Mouse (Mus musculus): ENCODE measurements at regions not wholly inside any gene's neighbourhood (a gene's known extent, or its start where the extent isn't known, plus 50 kb on each side); places are given as distances from the start of the nearest gene placed in this dataset.

DNA sequence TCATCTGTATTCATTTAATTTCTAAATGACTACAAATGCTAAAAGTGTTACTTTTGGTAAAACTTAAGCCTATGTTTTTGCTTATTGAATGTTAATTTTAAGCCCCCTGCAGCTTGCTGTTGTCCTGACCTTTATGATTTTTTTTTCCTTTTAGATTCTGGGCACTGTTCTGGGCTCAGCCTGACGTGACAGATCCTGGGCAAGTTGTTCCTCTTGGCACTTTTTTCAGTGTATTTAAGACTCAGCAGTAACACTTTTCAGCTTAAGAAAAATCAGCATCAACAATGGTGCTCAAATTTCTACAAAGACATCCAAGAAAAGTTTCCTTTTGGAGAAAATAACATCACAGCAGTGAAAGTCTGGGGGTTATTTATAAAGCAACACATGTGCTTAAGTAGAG, 1177.9 kb downstream of the Pcdh18 start:
- no peak overlapping the region for H3K4me3 ChIP-seq (ENCODE audit: insufficient read depth in 1 of 2, low read depth in 1 of 2, low read length in 2 of 2, poor library complexity in 1 of 2, severe bottlenecking in 1 of 2)
- H3K9me3 ChIP-seq (ENCODE audit: control insufficient read depth, insufficient read depth, low read depth, low read length) = no peaks in the 10 kb centered on the region
- no peak for TF ChIP-seq CHD2 (IDR thresholded peaks at IDR 0.05; ENCODE audit: low read depth, low read length)
- no peak for TF ChIP-seq ZNF384 (IDR thresholded peaks at IDR 0.05; ENCODE audit: low read depth, low read length)
- TF ChIP-seq ZC3H11A (IDR thresholded peaks at IDR 0.05; ENCODE audit: borderline replicate concordance, low read depth, low read length) = no peak
- TF ChIP-seq HCFC1 (IDR thresholded peaks at IDR 0.05; ENCODE audit: borderline replicate concordance, insufficient read depth, low read length) = no peak
- TF ChIP-seq MAFK (IDR thresholded peaks at IDR 0.05; ENCODE audit: insufficient read depth, low read depth, low read length) = no peak
- no peaks in the 10 kb centered on the region for H3K4me1 ChIP-seq (ENCODE audit: control insufficient read depth in 2 of 2, insufficient read depth in 2 of 2, low read length in 2 of 2, poor library complexity in 1 of 2)
- H3K36me3 ChIP-seq (ENCODE audit: control insufficient read depth, insufficient read depth, low read length, poor library complexity, severe bottlenecking) = no peaks in the 10 kb centered on the region
- H3K9ac ChIP-seq (ENCODE audit: insufficient read depth, low read depth, low read length, poor library complexity, severe bottlenecking) = no peak overlapping the region
- in situ Hi-C loops (cut with MboI; ENCODE audit: low sequenced_read_pairs in 2 of 2, unreplicated experiment in 2 of 2) = no loop called here
- H3K27ac ChIP-seq (ENCODE audit: insufficient read depth, low read depth, low read length, poor library complexity, severe bottlenecking) = no peak overlapping the region
- no peak for DNase-seq (ENCODE audit: low read depth, low spot score)

DNA sequence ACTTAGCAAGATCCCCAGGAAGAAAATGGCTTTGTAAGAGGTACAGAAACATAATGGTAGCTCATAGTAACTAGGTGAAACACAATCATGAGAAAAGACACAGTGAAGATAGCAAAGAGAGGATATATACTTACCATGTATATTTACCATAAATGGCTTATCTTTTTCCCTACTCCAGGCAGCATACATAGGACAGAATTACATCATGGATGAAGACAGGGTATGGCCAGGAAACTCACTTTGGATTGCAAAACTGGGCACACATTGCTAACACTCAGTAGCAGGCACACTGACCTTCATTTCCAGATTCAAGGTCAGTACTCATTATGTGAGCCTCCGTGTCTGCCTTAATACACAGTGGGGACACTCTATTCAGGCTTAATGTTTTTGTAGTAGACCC, 1210.5 kb downstream of the Pcdh18 start:
- no peak overlapping the region for H3K9ac ChIP-seq (ENCODE audit: insufficient read depth, low read depth, low read length, poor library complexity, severe bottlenecking)
- no peak for TF ChIP-seq MAFK (IDR thresholded peaks at IDR 0.05; ENCODE audit: insufficient read depth, low read depth, low read length)
- no peak for TF ChIP-seq ZC3H11A (IDR thresholded peaks at IDR 0.05; ENCODE audit: borderline replicate concordance, low read depth, low read length)
- no peak for TF ChIP-seq HCFC1 (IDR thresholded peaks at IDR 0.05; ENCODE audit: borderline replicate concordance, insufficient read depth, low read length)
- no peak for TF ChIP-seq CHD2 (IDR thresholded peaks at IDR 0.05; ENCODE audit: low read depth, low read length)
- TF ChIP-seq ZNF384 (IDR thresholded peaks at IDR 0.05; ENCODE audit: low read depth, low read length) = no peak
- H3K4me1 ChIP-seq (ENCODE audit: control insufficient read depth in 2 of 2, insufficient read depth in 2 of 2, low read length in 2 of 2, poor library complexity in 1 of 2) = no peaks in the 10 kb centered on the region
- H3K4me3 ChIP-seq (ENCODE audit: insufficient read depth in 1 of 2, low read depth in 1 of 2, low read length in 2 of 2, poor library complexity in 1 of 2, severe bottlenecking in 1 of 2) = no peak overlapping the region
- H3K27ac ChIP-seq (ENCODE audit: insufficient read depth, low read depth, low read length, poor library complexity, severe bottlenecking) = no peak overlapping the region
- in situ Hi-C loops (cut with MboI; ENCODE audit: low sequenced_read_pairs in 2 of 2, unreplicated experiment in 2 of 2) = no loop called here
- no peak for DNase-seq (ENCODE audit: low read depth, low spot score)
- no peaks in the 10 kb centered on the region for H3K36me3 ChIP-seq (ENCODE audit: control insufficient read depth, insufficient read depth, low read length, poor library complexity, severe bottlenecking)
- H3K9me3 ChIP-seq (ENCODE audit: control insufficient read depth, insufficient read depth, low read depth, low read length) = no peaks in the 10 kb centered on the region

DNA sequence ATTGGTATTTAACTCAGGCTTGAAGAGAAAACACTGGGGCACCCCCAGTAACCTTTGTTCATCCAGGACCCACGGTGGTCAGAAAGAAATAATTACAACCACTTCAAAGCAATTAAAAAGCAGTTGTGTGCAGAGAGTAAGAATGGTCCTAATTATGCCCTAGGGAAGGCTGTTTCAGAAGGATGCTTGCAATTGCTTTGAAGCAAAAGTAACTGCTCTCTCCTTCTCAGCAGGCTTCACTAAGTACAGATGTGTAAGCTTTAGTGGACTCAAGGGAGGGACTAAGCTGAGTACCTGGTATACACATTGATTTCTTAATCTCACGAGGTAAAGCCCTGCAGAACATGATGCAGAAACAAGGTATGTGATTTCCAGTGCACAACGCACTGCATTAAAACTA, 1242.1 kb downstream of the Pcdh18 start:
- TF ChIP-seq ZC3H11A (IDR thresholded peaks at IDR 0.05; ENCODE audit: borderline replicate concordance, low read depth, low read length) = no peak
- no peak for TF ChIP-seq MAFK (IDR thresholded peaks at IDR 0.05; ENCODE audit: insufficient read depth, low read depth, low read length)
- TF ChIP-seq CHD2 (IDR thresholded peaks at IDR 0.05; ENCODE audit: low read depth, low read length) = no peak
- TF ChIP-seq HCFC1 (IDR thresholded peaks at IDR 0.05; ENCODE audit: borderline replicate concordance, insufficient read depth, low read length) = no peak
- no peak for TF ChIP-seq ZNF384 (IDR thresholded peaks at IDR 0.05; ENCODE audit: low read depth, low read length)
- no peak for DNase-seq (ENCODE audit: low read depth, low spot score)
- in situ Hi-C loops (cut with MboI; ENCODE audit: low sequenced_read_pairs in 2 of 2, unreplicated experiment in 2 of 2) = no loop called here
- H3K4me1 ChIP-seq (ENCODE audit: control insufficient read depth in 2 of 2, insufficient read depth in 2 of 2, low read length in 2 of 2, poor library complexity in 1 of 2) = no peaks in the 10 kb centered on the region
- H3K27ac ChIP-seq (ENCODE audit: insufficient read depth, low read depth, low read length, poor library complexity, severe bottlenecking) = no peak overlapping the region
- no peaks in the 10 kb centered on the region for H3K36me3 ChIP-seq (ENCODE audit: control insufficient read depth, insufficient read depth, low read length, poor library complexity, severe bottlenecking)
- H3K9me3 ChIP-seq (ENCODE audit: control insufficient read depth, insufficient read depth, low read depth, low read length) = no peaks in the 10 kb centered on the region
- no peak overlapping the region for H3K4me3 ChIP-seq (ENCODE audit: insufficient read depth in 1 of 2, low read depth in 1 of 2, low read length in 2 of 2, poor library complexity in 1 of 2, severe bottlenecking in 1 of 2)
- no peak overlapping the region for H3K9ac ChIP-seq (ENCODE audit: insufficient read depth, low read depth, low read length, poor library complexity, severe bottlenecking)

DNA sequence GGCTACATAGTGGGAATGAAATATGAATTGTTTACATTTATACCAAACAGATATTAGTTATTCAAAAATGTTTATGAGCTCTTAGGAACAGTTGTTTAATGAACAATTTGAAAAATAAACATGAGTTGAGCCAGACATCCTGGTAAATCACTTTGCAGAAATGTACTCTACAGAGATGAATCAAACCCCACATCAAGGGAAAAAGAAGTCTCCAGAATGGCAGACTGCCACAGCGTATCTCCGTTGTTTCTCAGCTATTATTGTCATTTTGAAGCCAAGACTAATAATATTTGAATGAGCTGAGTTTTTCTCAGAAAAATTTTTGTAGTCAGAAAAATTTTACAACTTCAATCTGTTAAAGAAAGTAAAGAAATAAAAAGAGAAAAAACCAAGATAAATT, 1253.1 kb downstream of the Pcdh18 start:
- no peak overlapping the region for H3K9ac ChIP-seq (ENCODE audit: insufficient read depth, low read depth, low read length, poor library complexity, severe bottlenecking)
- no peaks in the 10 kb centered on the region for H3K4me1 ChIP-seq (ENCODE audit: control insufficient read depth in 2 of 2, insufficient read depth in 2 of 2, low read length in 2 of 2, poor library complexity in 1 of 2)
- H3K27ac ChIP-seq (ENCODE audit: insufficient read depth, low read depth, low read length, poor library complexity, severe bottlenecking) = no peak overlapping the region
- no peak for DNase-seq (ENCODE audit: low read depth, low spot score)
- H3K4me3 ChIP-seq (ENCODE audit: insufficient read depth in 1 of 2, low read depth in 1 of 2, low read length in 2 of 2, poor library complexity in 1 of 2, severe bottlenecking in 1 of 2) = no peak overlapping the region
- in situ Hi-C loops (cut with MboI; ENCODE audit: low sequenced_read_pairs in 2 of 2, unreplicated experiment in 2 of 2) = no loop called here
- TF ChIP-seq ZNF384 (IDR thresholded peaks at IDR 0.05; ENCODE audit: low read depth, low read length) = no peak
- no peak for TF ChIP-seq ZC3H11A (IDR thresholded peaks at IDR 0.05; ENCODE audit: borderline replicate concordance, low read depth, low read length)
- TF ChIP-seq CHD2 (IDR thresholded peaks at IDR 0.05; ENCODE audit: low read depth, low read length) = no peak
- TF ChIP-seq HCFC1 (IDR thresholded peaks at IDR 0.05; ENCODE audit: borderline replicate concordance, insufficient read depth, low read length) = no peak
- no peak for TF ChIP-seq MAFK (IDR thresholded peaks at IDR 0.05; ENCODE audit: insufficient read depth, low read depth, low read length)
- no peaks in the 10 kb centered on the region for H3K9me3 ChIP-seq (ENCODE audit: control insufficient read depth, insufficient read depth, low read depth, low read length)
- no peaks in the 10 kb centered on the region for H3K36me3 ChIP-seq (ENCODE audit: control insufficient read depth, insufficient read depth, low read length, poor library complexity, severe bottlenecking)

DNA sequence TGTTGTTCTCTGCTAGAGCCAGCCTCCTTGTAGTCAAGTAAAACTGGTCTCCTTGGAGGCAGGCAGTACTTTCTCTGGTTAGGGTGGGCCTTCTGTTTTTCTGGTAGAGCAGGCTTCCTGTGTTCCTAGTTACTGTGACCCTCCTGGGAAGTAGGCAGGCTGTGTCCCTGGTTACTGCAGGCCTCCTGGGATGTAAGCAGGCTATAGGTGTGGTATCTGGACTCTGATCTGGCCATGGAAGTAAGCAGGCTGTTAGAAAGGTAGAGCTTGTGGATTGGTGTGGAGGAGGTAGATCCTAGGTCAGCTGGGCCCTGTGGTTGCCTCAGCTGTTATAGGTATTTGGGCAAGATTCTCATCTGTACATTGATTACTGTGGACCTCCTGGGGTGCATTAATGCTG, 1292.4 kb downstream of the Pcdh18 start:
- in situ Hi-C loops (cut with MboI; ENCODE audit: low sequenced_read_pairs in 2 of 2, unreplicated experiment in 2 of 2) = no loop called here
- Histone ChIP-seq H3K36me3 (ENCODE audit: control insufficient read depth, insufficient read depth, low read length, poor library complexity, severe bottlenecking) (no peaks in the 10 kb centered on the region), H3K27ac (ENCODE audit: insufficient read depth, low read depth, low read length, poor library complexity, severe bottlenecking) (no peak overlapping the region), H3K4me3 (ENCODE audit: insufficient read depth in 1 of 2, low read depth in 1 of 2, low read length in 2 of 2, poor library complexity in 1 of 2, severe bottlenecking in 1 of 2) (no peak overlapping the region), H3K9ac (ENCODE audit: insufficient read depth, low read depth, low read length, poor library complexity, severe bottlenecking) (no peak overlapping the region), H3K9me3 (ENCODE audit: control insufficient read depth, insufficient read depth, low read depth, low read length) (no peaks in the 10 kb centered on the region), H3K4me1 (ENCODE audit: control insufficient read depth in 2 of 2, insufficient read depth in 2 of 2, low read length in 2 of 2, poor library complexity in 1 of 2) (no peaks in the 10 kb centered on the region)
- no peak for DNase-seq (ENCODE audit: low read depth, low spot score)
- TF ChIP-seq ZNF384 (IDR thresholded peaks at IDR 0.05; ENCODE audit: low read depth, low read length) (no peak), CHD2 (IDR thresholded peaks at IDR 0.05; ENCODE audit: low read depth, low read length) (no peak), HCFC1 (IDR thresholded peaks at IDR 0.05; ENCODE audit: borderline replicate concordance, insufficient read depth, low read length) (no peak), MAFK (IDR thresholded peaks at IDR 0.05; ENCODE audit: insufficient read depth, low read depth, low read length) (no peak), ZC3H11A (IDR thresholded peaks at IDR 0.05; ENCODE audit: borderline replicate concordance, low read depth, low read length) (no peak)
